Mouse (Mus musculus): ENCODE results near the gene Dyrk2. TPM values are rescaled to one million over a fixed set of nuclear protein-coding genes. Genes with fewer than 3 reads are reported as not detected.

Dyrk2 gene
- polyA plus RNA-seq (2016; fragmentation: Nextera tagmentation; extraction: Ambion mirVana), result 12.1 and 12.8 TPM in 2 replicates

DNA sequence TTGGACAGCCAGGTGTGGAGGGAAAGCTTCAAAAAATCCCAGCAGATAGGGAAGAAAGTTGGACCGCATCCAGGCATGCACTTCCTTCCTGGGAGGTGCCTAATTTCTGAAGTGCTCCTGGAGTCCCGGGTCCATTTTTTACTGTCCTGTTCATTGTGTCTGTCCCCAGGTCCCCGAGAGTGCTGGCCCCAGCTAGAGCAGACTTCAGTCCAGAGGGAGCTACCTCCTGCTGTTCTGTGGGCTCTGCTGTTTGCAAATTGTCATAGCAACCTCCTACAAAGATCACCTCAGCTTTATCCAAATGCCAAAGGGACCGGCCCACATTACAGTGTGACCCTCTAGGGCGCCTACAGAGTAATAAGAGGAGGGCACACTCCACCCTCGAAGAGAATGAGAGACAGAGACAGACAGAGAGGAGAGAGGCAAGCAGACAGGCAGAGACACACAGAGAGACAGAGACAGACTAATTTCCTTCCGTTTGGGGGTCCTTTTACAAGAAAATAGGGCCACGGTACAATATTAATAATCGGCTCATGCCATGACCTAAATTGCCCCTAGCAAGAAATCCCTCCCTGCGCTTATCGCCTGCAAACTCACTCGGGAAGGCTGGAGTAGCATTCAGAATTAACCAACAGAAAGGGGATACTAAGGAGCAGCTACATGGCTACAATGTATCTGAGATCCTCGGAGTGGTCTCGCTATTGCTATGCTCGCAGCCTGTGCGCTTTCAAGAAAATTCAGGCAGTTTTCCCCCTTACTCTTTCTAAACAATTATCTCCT is at the start of gene Dyrk2:
Gene Dyrk2, minus strand, starts transcription at position 9 of the 780 bp plus-strand sequence.
- peak within 1 kb of the TSS; percentile 97 for H3K27ac ChIP-seq (replicated peaks)
- H3K9ac ChIP-seq (replicated peaks), result peak within 1 kb of the TSS; percentile 98
- H3K4me1 ChIP-seq, result peaks cover 33% of the 10 kb centered on the region
- no peaks in the 10 kb centered on the region for H3K9me3 ChIP-seq
- peak within 1 kb of the TSS; percentile 98 for H3K4me3 ChIP-seq
- no peaks in the 10 kb centered on the region for H3K27me3 ChIP-seq
- H3K4me2 ChIP-seq (replicated peaks), result peak within 1 kb of the TSS; percentile 87
- H3K36me3 ChIP-seq, result no peaks in the 10 kb centered on the region
- 7% methylated on average over 16 of the region's 16 CpGs for WGBS
- ATAC-seq (ENCODE audit: low FRiP score, low read depth), result no peak

DNA sequence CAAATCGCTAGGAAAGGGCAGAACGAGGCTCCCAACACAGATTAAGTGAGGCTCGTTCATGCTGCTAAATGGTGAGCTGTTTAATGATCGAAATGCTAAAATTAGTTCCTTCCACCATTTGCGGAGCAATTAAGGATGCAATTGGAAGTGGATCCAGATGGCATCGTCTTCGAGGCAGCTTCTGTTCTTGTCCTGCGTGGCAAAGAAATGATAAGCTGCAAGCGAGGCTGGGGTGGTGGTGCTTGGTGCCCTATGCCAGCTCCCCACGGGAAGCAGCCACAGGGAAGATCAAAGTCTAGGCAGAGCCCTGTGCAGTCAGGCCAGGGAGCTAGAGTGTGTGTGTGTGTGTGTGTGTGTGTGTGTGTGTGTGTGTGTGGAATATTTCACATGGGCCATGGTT is 32.6 kb upstream of the Dyrk2 start:
- Histone ChIP-seq H3K9me3 (no peaks in the 10 kb centered on the region), H3K4me1 (no peaks in the 10 kb centered on the region), H3K36me3 (no peaks in the 10 kb centered on the region), H3K27me3 (no peaks in the 10 kb centered on the region), H3K9ac (replicated peaks) (no peak overlapping the region), H3K4me3 (no peak overlapping the region), H3K27ac (replicated peaks) (no peak overlapping the region), H3K4me2 (replicated peaks) (no peak overlapping the region)
- WGBS, result 82% methylated on average over 10 of the region's 10 CpGs
- no peak for ATAC-seq (ENCODE audit: low FRiP score, low read depth)

DNA sequence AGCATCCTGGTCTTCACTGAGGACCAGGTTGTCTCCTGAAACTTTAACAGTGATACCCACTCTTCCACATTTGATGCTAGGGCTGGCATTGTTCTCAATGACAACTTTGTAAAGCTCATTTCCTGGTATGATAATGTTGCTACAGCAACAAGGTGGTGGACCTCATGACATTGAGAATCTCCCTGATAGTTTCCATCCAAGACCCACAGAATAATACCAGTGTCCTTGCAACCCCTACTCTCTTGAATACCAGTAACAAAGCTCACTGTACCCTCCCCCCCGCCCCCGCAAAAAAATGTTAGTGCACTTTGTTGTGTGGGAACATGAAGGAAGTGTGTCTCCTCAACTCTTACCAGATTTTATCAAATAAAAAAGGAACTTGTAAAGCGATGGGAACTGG is 23.6 kb upstream of the Dyrk2 start:
- H3K4me2 ChIP-seq (replicated peaks), result no peak overlapping the region
- H3K9ac ChIP-seq (replicated peaks), result no peak overlapping the region
- H3K27ac ChIP-seq (replicated peaks), result no peak overlapping the region
- no peaks in the 10 kb centered on the region for H3K27me3 ChIP-seq
- 82% methylated on average over 3 of the region's 3 CpGs for WGBS
- H3K4me3 ChIP-seq, result no peak overlapping the region
- ATAC-seq (ENCODE audit: low FRiP score, low read depth), result no peak
- no peaks in the 10 kb centered on the region for H3K4me1 ChIP-seq
- no peaks in the 10 kb centered on the region for H3K9me3 ChIP-seq
- H3K36me3 ChIP-seq, result no peaks in the 10 kb centered on the region

DNA sequence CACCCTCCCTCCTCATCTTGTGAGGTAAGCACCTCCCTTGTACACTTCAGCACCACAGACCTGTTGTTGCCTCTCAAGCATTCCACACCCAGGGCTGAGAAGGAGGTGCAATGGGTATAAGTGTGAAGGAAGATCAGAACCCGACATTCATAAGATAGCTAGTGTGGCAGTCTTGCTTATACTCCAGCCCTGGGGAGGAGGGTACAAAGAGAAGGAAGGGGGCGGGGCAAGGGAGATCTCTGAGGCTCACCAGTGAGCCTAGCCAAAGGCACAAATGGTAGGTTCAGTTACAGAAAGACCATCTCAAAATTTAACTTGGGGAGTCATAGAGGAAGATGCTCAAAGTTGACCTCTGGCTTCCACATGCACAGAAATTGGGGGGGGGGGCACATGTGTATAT is 14.1 kb upstream of the Dyrk2 start:
- no peaks in the 10 kb centered on the region for H3K27me3 ChIP-seq
- H3K4me1 ChIP-seq, result no peaks in the 10 kb centered on the region
- H3K9me3 ChIP-seq, result no peaks in the 10 kb centered on the region
- no peak overlapping the region for H3K27ac ChIP-seq (replicated peaks)
- 80% methylated on average over 2 of the region's 2 CpGs for WGBS
- H3K9ac ChIP-seq (replicated peaks), result no peak overlapping the region
- no peak for ATAC-seq (ENCODE audit: low FRiP score, low read depth)
- H3K4me3 ChIP-seq, result no peak overlapping the region
- no peak overlapping the region for H3K4me2 ChIP-seq (replicated peaks)
- no peaks in the 10 kb centered on the region for H3K36me3 ChIP-seq

DNA sequence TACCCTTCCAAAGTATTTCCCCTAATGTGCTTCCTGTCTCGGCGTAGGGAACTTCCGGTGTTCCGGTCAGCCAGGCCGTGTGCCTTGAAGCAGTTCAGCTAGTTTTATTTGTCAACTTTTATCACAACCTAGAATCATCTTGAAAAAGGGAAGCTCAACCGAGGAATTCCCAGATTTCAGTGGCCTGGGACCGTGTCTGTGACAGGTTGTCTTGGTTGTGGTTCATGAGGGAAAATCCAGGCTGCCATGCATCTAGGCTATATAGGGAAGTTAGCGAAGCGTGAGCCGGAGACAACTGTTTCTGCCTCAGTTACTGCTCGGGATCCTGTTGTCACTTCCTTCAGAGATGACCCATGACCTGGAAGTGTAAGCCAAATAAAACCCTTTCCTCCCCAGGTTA is 13.3 kb upstream of the Dyrk2 start:
- H3K27me3 ChIP-seq, result no peaks in the 10 kb centered on the region
- no peaks in the 10 kb centered on the region for H3K4me1 ChIP-seq
- H3K4me3 ChIP-seq, result no peak overlapping the region
- H3K36me3 ChIP-seq, result no peaks in the 10 kb centered on the region
- no peak overlapping the region for H3K27ac ChIP-seq (replicated peaks)
- H3K4me2 ChIP-seq (replicated peaks), result no peak overlapping the region
- no peak overlapping the region for H3K9ac ChIP-seq (replicated peaks)
- ATAC-seq (ENCODE audit: low FRiP score, low read depth), result no peak
- H3K9me3 ChIP-seq, result no peaks in the 10 kb centered on the region
- 89% methylated on average over 11 of the region's 11 CpGs for WGBS

DNA sequence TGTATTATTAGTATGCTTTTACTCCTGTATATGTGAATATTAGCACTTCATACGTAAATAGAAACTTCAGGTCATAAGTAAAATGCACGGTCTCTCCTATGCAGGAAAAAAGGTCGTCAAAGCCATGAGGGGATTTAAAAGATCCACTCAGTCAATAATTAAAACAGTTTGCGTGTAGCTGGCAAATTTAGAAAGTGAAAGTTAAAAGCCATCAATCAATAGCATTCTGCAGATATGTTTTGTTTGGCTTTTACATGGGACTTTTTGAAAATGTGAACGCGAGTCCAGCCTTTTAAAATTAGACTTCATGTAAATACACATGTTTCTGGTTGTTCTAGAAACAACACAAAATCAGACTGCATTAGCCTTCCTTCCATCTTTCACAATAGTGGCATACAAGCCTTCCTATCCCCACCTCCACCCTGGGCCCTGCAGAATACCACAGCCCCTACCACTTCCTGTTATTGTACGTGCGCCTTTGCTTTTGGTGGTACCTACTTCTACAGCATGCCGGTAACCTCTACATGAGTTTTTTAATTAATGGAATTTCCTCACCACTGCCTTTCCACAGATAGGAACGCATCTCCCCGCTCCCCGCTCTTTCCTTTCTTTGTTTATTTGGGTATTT is 12.4 kb upstream of the Dyrk2 start:
- Histone ChIP-seq H3K4me3 (no peak overlapping the region), H3K4me1 (no peaks in the 10 kb centered on the region), H3K27me3 (no peaks in the 10 kb centered on the region), H3K36me3 (no peaks in the 10 kb centered on the region), H3K4me2 (replicated peaks) (no peak overlapping the region), H3K9me3 (no peaks in the 10 kb centered on the region), H3K9ac (replicated peaks) (no peak overlapping the region), H3K27ac (replicated peaks) (no peak overlapping the region)
- ATAC-seq (ENCODE audit: low FRiP score, low read depth), result no peak
- 91% methylated on average over 12 of the region's 12 CpGs for WGBS

DNA sequence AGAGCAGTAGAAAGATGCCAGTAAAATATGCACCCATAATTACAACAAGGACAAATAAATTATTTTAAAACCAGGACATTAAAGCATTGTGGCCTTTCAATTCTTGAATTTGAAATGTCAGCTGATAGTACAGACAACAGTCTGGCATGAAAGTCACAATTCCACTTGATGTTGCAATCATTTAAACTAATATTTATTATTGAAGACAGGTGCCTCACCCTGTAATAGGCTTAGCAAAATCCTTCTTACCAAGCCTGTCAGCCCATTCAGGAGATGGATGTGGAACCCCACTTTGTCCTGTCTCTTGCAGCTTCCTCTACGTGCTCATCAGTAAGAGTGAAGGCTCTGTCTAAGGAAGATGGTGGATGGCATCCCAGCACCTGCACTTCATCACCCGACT is 10.8 kb upstream of the Dyrk2 start:
- H3K9ac ChIP-seq (replicated peaks), result no peak overlapping the region
- no peaks in the 10 kb centered on the region for H3K36me3 ChIP-seq
- no peak overlapping the region for H3K4me2 ChIP-seq (replicated peaks)
- H3K27ac ChIP-seq (replicated peaks), result no peak overlapping the region
- 70% methylated on average over 2 of the region's 2 CpGs for WGBS
- H3K27me3 ChIP-seq, result no peaks in the 10 kb centered on the region
- no peak overlapping the region for H3K4me3 ChIP-seq
- ATAC-seq (ENCODE audit: low FRiP score, low read depth), result no peak
- no peaks in the 10 kb centered on the region for H3K4me1 ChIP-seq
- no peaks in the 10 kb centered on the region for H3K9me3 ChIP-seq

DNA sequence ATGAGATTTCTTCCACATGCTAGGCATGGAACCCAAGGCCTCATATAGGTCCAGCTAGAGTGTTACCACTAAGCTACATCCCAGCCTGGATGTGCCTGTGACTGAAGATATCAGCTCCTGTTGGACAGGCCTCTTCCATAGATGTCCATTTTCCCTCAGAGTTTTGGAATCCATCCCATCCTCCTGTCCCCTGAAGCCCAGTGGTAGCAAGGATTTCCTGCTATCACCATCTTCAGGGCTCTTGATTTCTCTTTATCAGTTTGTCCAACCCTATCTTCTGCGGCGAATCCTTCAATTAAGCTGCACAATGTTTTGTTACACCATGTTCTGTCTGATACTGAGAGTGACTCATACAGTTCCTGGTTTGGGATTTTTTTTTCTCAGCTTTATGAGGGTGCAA is 2.2 kb upstream of the Dyrk2 start:
- no peaks in the 10 kb centered on the region for H3K36me3 ChIP-seq
- no peak overlapping the region for H3K4me2 ChIP-seq (replicated peaks)
- no peak for ATAC-seq (ENCODE audit: low FRiP score, low read depth)
- no peaks in the 10 kb centered on the region for H3K27me3 ChIP-seq
- H3K9ac ChIP-seq (replicated peaks), result no peak overlapping the region
- H3K4me3 ChIP-seq, result no peak overlapping the region
- H3K4me1 ChIP-seq, result peaks cover 19% of the 10 kb centered on the region
- H3K27ac ChIP-seq (replicated peaks), result no peak overlapping the region
- H3K9me3 ChIP-seq, result no peaks in the 10 kb centered on the region
- 98% methylated on average over 2 of the region's 2 CpGs for WGBS

DNA sequence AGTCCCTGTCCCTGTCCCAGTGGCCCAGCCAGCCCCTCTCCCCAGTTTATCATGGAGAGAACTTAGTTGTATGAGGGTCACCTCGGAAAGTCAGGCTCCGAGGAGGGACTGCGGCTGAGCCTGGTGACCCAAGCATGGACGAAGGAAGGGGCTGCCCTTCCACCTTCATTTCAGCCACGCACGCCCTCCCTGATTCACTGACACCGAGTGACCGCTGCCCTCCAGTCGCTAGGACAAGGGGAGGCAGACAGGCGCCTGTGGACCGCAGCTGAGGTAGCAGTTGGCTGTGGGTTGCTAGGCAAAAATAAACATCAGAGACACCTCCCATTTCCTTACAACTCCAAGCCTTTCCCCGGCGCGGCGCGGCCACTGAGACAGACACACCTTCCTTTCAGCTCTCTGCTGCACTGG is 413 bp downstream of the Dyrk2 start:
- Histone ChIP-seq H3K4me2 (replicated peaks) (peak overlapping the region; percentile 87), H3K27ac (replicated peaks) (peak overlapping the region; percentile 97), H3K27me3 (no peaks in the 10 kb centered on the region), H3K9me3 (no peaks in the 10 kb centered on the region), H3K4me3 (peak overlapping the region; percentile 98), H3K9ac (replicated peaks) (peak overlapping the region; percentile 98), H3K36me3 (peaks cover 2% of the 10 kb centered on the region; the same call in 1 of the 2 replicates), H3K4me1 (peaks cover 33% of the 10 kb centered on the region)
- ATAC-seq (ENCODE audit: low FRiP score, low read depth), result peak; percentile 45
- 0% methylated on average over 16 of the region's 16 CpGs for WGBS

DNA sequence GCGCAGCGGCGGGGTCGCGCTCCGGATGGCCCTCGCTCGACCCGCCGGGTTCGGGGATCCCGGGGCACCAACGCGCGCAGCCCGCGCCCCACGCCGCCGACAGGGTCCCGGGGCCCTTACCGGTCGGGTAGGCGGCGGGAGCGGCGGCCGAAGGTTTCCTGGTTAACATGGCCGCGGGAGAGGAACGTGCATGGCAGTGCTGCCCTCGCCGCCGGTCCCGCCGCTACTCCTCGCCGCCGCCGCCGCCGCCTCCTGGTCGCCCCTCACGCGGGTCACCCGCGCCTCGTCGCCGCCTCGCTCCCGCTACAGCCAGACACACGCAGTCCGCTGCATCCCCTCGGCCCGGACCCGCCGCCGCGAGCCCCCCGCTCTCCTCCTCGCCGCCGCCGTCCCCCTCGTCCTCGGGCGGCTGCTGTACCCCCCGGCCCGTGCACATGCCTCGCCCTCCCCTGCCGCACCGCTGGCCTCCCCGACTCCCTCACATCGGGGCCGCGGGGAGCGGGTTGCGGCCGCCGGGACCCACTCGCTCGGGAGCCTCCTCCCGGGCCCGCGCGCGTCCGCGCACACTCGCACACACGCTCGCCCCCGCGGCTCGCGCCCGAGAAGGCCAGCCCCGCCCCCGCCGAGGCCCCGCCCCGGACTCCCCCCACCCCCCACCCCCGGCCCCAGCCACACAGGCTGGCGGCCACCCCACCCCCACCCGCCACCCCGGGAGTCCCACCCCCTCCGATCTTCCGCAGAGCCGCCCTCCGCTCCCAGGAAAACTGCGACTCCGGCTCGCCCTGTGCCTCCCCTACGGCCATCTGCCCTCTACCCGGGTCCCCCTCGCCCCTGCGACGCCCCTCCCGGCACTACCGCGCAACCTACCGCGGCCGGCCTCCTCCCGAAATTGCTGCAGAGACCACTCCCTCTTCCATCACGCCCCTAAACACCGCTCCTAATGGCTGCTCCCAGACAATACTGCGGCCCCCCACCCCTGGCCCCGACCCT is 1.1 kb downstream of the Dyrk2 start:
- peak overlapping the region; percentile 87 for H3K4me2 ChIP-seq (replicated peaks)
- peaks cover 9% of the 10 kb centered on the region; the same call in 1 of the 2 replicates for H3K36me3 ChIP-seq
- peak overlapping the region; percentile 98 for H3K4me3 ChIP-seq
- H3K27ac ChIP-seq (replicated peaks), result peak overlapping the region; percentile 97
- H3K4me1 ChIP-seq, result peaks cover 33% of the 10 kb centered on the region
- H3K9ac ChIP-seq (replicated peaks), result peak overlapping the region; percentile 98
- no peaks in the 10 kb centered on the region for H3K9me3 ChIP-seq
- under 1% methylated on average over 69 of the region's 130 CpGs for WGBS
- ATAC-seq (ENCODE audit: low FRiP score, low read depth), result peak; percentile 88
- no peaks in the 10 kb centered on the region for H3K27me3 ChIP-seq

DNA sequence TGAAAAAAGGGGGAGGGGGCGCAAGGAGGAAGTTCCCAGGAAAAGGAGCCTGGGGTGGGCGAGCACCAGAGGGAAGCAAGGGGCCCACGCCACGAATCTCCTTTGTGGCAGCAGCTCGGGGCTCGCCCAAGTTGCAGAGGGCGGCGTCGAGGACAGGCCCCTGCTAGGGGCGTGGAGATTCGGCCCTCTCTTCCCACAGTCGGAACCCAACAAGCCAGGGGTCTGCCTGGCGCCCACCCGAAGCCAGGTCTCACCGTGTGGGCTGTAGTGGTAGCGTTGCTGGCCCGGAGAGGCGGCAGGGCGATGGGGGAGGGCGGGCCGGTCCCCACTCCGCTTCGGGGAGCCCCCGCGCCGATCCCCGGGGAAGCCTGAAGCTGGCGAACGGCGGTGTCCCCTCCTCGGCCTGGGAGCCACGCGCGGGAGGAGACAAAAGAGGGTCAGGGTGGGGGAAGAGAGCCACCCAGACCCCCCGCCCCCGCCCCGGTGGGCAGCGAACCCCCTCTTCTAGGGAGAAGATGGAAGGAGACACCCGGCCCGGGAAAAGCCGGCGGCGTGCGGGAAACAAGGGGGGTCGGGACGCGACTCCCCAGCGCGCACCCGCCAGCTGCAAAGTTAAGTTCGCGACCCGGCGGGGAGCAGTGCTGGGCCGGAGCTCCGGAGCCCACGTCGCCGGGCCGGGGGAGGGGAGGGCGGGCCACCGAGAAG is 2.0 kb downstream of the Dyrk2 start:
- peaks cover 17% of the 10 kb centered on the region for H3K36me3 ChIP-seq
- H3K9ac ChIP-seq (replicated peaks), result peak overlapping the region; percentile 98
- peak; percentile 23 for ATAC-seq (ENCODE audit: low FRiP score, low read depth)
- no peaks in the 10 kb centered on the region for H3K27me3 ChIP-seq
- H3K4me1 ChIP-seq, result peaks cover 33% of the 10 kb centered on the region
- WGBS, result 1% methylated on average over 35 of the region's 62 CpGs
- H3K4me3 ChIP-seq, result peak overlapping the region; percentile 98
- H3K4me2 ChIP-seq (replicated peaks), result peak overlapping the region; percentile 87
- peak overlapping the region; percentile 97 for H3K27ac ChIP-seq (replicated peaks)
- H3K9me3 ChIP-seq, result no peaks in the 10 kb centered on the region
